Mouse (Mus musculus): ENCODE measurements around the gene Thsd1.

- TF ChIP-seq CTCF (IDR thresholded peaks at IDR 0.05): no peak
- no peak for TF ChIP-seq POLR2A (IDR thresholded peaks at IDR 0.05; ENCODE audit: insufficient read depth, low read depth, low read length)
- TF ChIP-seq EP300 (IDR thresholded peaks at IDR 0.05; ENCODE audit: insufficient read depth, low read depth, low read length): no peak
Measured at GRCm38 (mm10) chr8:22258946-22259450, 31.9 kb downstream of the Thsd1 start.
